Mouse (Mus musculus): ENCODE measurements around the gene Rufy2. TPM values are rescaled to one million over a fixed set of nuclear protein-coding genes. Genes with fewer than 3 reads are reported as not detected.

Gene Rufy2
- polyA plus RNA-seq, 1 experiment, result 0.78 TPM

DNA sequence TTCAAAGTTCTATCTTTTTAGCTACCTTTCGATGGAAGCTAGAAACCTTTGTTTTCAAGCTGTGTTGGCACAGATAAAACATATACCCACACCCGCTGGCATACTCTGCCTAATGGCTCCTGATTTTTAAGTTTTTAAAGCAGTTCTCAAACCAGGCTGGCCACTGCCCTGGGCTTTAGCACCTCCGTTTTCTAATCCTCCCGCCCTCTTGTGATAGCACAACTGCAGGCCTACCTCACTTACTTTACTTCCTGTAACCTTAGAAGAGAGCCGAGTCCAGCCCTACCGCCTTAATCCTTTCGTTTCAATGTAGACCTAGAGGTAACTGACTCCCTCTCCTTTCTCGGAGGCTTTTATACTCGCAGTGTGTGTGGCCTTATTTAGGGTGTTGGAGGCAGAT, 23.2 kb downstream of the Rufy2 start:
- TF ChIP-seq GATA1 (IDR thresholded peaks at IDR 0.05; ENCODE audit: low read length), result no peak

- no peak for TF ChIP-seq GATA1 (IDR thresholded peaks at IDR 0.05; ENCODE audit: low read length)
These were observed 24.5 kb downstream of the Rufy2 start for GRCm38 (mm10) chr10:63004556-63004955.

DNA sequence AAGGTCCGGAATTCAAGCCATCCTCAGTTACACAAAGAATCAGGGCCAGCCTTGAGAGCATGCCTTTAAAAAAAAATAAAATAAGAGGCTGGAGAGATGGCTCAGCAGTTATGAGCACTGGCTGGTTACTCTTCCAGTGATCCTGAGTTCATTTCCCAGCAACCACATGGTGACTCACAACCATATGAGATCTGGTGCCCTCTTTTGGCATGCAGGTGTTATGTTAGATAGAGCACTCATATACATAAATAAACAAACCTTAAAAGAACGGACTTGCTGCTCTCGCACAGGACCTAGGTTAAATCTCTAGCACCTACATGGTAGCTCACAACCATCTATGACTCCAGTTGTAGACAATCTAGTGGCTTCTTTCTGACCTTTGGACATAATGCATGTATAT, 28.2 kb downstream of the Rufy2 start:
- no peak for TF ChIP-seq GATA1 (IDR thresholded peaks at IDR 0.05; ENCODE audit: low read length)

DNA sequence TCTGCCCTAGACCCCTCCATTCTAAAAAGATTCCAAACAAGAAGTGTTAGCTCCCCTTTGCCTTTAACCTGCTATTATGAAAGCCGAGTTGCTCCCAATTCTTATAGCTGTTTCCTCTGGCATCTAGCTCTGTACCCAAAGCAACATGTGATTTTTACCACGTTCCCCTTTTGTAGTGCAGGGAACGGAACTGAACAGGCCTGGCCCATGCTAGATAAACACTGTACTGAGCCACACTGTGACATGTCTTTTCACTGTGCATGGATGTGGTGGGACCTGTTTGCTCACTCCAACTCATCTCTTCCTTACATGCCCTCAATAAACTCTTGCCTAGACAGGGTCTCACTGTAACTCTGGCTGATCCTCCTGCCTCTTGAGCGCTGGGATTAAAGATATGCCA, 30.2 kb downstream of the Rufy2 start:
- TF ChIP-seq GATA1 (IDR thresholded peaks at IDR 0.05; ENCODE audit: low read length), result no peak

DNA sequence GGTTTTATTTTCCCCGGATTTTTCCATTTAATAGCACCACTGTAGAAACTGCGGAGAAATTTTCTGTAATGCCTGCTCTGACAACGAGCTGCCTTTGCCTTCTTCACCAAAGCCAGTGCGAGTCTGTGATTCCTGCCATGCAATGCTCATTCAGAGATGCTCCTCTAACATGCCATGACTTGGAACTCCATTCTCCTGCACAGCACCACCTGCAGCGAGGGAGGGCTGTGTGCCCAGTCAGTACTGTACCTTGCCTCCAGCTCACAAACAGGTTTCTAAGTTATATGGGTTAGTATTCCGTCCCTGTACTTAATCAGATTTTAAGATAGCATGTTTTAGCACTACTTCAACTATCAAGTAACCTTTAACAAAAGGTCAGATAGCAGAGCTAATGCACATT, 31.5 kb downstream of the Rufy2 start:
- no peak for TF ChIP-seq GATA1 (IDR thresholded peaks at IDR 0.05; ENCODE audit: low read length)

- no peak for TF ChIP-seq GATA1 (IDR thresholded peaks at IDR 0.05; ENCODE audit: low read length)
These were observed 33.5 kb downstream of the Rufy2 start for GRCm38 (mm10) chr10:63013476-63013875.

DNA sequence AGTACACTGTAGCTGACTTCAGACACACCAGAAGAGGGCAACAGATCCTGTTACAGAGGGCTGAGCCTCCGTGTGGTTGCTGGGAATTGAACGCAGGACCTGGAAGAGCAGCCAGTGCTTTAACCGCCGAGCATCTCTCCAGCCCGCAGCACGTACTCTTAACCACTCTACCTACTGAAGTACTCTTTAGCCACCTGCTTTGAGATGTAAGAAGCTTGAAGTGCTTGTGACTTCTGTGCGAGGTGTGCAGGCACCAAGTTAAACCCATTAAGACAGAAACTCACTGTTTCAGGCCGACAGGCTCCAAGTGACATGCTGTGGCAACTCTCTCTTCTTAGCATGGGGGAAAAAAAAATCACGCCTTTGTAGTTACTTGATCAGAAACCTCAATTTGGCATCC, 34.1 kb downstream of the Rufy2 start:
- no peak for TF ChIP-seq GATA1 (IDR thresholded peaks at IDR 0.05; ENCODE audit: low read length)

DNA sequence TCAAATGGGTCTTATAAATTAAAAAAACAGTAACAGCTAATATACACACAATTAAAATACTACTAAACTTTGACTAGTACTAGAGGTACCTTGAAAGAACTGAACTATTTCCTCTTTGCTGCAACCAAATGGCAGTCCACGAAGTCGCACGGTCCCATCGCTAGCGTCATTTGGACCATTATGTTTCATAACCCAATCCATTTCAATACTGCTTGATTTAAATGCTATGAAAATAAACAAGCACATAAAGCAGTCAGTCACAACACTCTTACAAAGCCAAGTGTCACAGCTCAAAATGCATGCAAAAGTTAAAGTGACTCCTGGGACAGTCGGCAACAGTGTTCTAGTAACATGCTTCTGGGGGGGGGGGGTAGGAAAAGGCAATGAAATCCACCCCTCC, 39.3 kb downstream of the Rufy2 start:
- no peak for TF ChIP-seq GATA1 (IDR thresholded peaks at IDR 0.05; ENCODE audit: low read length)

GRCm38 (mm10) chr10:63021702-63022101, 41.7 kb downstream of the Rufy2 start:
- no peak for TF ChIP-seq GATA1 (IDR thresholded peaks at IDR 0.05; ENCODE audit: low read length)

- no peak for TF ChIP-seq GATA1 (IDR thresholded peaks at IDR 0.05; ENCODE audit: low read length)
These were observed 42.6 kb downstream of the Rufy2 start for GRCm38 (mm10) chr10:63022541-63023120.

DNA sequence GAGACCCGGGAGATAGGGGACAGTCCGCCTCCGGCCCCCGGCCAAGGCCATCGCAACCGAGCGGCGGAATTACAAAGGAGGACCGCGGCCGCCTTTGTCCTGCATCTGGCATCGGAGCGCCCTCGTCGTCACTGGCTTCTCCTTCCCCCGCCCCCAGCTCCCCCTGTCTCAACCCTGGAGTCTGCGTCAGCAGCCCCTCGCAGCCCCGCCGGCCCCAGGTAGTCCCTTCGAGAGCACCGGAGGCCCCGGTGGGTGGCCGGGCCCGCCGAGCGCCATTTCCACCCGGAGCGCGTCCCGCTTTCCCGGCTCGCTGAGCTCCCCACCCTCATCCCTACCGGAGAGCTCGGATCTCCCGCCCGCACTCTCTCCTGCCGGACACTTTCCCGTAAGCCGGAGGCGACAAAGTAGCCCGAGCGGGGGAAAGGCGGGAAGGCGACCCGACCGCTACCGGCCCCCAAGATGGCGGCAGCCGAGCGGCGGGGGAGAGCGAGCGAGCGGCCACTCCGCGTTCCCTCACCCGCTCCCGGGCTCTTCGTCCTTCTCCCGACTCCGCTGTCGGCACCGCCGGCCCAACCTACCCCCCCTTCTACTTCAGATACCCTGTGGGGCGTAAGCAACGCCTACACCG, 43.2 kb downstream of the Rufy2 start:
- TF ChIP-seq GATA1 (IDR thresholded peaks at IDR 0.05; ENCODE audit: low read length), result no peak

DNA sequence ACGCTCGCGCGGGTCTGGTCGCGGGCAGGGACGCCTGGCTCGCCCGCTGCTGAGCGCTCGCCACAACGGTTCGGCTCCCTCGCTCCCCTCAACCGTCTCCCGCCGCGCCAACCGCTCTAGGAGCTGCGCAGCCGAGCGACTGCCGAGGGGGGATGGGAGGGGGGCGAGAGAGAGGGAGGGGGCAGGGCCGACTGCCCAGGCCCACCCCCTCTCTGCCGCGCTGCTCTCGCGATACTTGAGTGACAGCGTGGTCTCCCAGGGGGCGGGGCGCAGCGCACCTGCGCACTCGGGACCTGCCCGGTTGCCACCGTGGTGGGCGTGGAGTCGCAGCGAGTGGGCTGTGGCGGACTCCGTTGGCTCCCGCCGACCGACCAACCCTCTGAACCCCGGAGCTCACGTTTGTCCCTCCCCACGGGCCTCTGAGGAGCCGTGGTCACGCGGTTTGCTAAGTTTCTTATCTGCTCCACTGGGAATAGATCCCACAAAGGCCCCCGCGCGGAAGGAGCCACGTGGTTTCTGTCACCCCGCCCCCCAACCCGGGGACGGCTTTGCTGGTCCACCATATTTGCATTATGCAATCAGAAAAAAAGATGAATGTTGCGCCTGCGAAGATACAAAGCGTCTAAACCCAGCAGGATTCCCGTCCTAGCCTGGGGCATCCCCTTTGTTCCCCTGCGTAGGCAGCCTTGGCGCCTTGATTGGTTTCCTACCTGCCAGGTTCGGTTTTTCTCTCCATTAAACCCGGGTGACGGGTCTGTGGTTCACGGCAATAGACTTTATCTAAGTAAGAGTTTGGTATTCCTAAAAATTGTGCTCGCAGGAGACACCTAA, 43.9 kb downstream of the Rufy2 start, which contains the start of the genes Hnrnph3 and Pbld2:
Gene Hnrnph3 (minus strand): TSS at position 469 of the 831 bp plus-strand sequence.
Gene Pbld2 (plus strand): TSS at position 567 of the 831 bp plus-strand sequence.
- TF ChIP-seq GATA1 (IDR thresholded peaks at IDR 0.05; ENCODE audit: low read length), result no peak

- TF ChIP-seq GATA1 (IDR thresholded peaks at IDR 0.05; ENCODE audit: low read length), result no peak
These were observed 44.5 kb downstream of the Rufy2 start for GRCm38 (mm10) chr10:63024580-63024910.

DNA sequence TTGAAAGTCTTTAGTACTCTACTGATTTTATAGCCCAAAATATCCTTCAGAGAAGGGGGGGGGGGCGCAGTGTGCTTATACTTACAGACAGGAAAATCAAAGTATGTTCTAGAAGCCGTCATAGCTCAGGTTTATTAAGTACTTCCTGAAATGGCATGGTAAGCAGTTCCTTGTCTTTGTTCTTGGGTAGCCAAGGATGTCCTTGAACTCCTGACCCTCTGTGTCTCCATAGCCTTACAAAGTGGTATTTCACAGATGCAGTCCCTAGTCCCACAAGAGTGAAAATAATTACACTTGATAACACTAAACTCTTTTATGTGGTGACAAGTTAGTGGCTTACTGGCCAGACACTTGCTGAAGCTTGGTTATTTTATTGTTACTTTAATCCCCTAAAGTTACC, 45.0 kb downstream of the Rufy2 start:
- no peak for TF ChIP-seq GATA1 (IDR thresholded peaks at IDR 0.05; ENCODE audit: low read length)

GRCm38 (mm10) chr10:63025491-63026011, 45.5 kb downstream of the Rufy2 start:
- no peak for TF ChIP-seq GATA1 (IDR thresholded peaks at IDR 0.05; ENCODE audit: low read length)

GRCm38 (mm10) chr10:63026156-63026794, 46.3 kb downstream of the Rufy2 start:
- TF ChIP-seq GATA1 (IDR thresholded peaks at IDR 0.05; ENCODE audit: low read length), result no peak
